Mouse (Mus musculus) ES-E14 (cell line): ENCODE measurements around the gene Creb3l1.

Experiments
- CHD2 ChIP-seq: IDR thresholded peaks from 2 replicates; pipeline ENCODE4 v1.6.1; 2014; ENCODE audit warnings: mild to moderate bottlenecking, low read depth, low read length, inconsistent platforms
- HCFC1 ChIP-seq: IDR thresholded peaks from 2 replicates; pipeline ENCODE4 v1.6.1; 2012; ENCODE audit warnings: low read length, inconsistent platforms, borderline replicate concordance; ENCODE audit not compliant: insufficient read depth
- MAFK ChIP-seq: IDR thresholded peaks from 2 replicates; pipeline ENCODE4 v1.6.1; 2014; ENCODE audit warnings: mild to moderate bottlenecking, low read depth, low read length, inconsistent platforms; ENCODE audit not compliant: insufficient read depth

DNA sequence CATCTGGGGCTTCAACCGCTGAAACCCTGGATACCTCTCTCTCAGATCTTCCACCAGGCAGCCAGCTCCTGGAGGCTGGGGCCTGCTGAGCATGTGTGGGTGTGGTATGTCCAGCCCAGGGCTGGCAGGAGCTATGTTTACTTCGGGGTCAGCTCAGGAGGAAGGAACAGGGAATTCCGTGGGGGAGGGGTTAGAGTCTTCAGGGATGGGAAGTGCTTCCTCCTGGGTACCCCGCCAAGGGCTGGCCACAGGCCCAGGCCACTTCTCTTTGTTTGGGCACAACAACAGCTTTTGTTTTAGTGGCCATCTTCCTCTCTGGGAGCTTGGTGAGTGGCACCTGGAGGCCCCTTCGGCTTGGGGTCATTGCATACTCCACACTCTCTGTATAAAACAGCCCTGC, 70.5 kb downstream of the Creb3l1 start:
- TF ChIP-seq HCFC1 (no peak), CHD2 (no peak), MAFK (no peak)
